Comparison of ENCODE assay signal across 9 mouse cellular contexts in the genomic region with DNA sequence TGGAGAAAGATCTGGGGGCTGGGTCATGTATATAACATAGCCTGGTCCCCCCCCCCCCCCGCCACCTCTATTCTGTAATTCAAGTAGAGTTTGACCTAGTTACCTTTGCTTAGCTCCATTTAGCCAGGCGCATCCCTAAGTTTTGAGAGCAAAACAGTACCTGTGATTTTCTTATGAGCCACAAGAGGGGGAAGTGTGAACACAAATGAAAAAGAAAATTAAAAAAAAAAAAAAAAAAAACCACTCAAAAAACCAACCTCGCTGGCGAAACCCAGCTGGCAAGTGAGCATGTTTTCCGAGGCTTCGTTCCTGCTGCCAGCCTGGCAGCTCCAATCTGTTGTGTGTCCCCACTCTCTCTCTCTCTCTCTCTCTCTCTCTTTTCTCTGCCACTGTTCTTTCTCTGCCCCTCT.
A peak's percentile ranks its signal among the peaks of the same experiment; 100 is the strongest.
DNase-seq lines count a peak whose midpoint lies in the region; TF ChIP-seq lines count a peak whose summit lies in the region.
"Had no signal": no experiment of that assay in that cellular context is flagged by ENCODE, and none has a peak within 500 bp of the region (broad histone marks: within the 10 kb centered on the region; RNA-seq: fewer than 3 reads in every experiment).

No protein-coding gene starts in this region.

- H3K9ac ChIP-seq in MEL (ENCODE audit: control insufficient read depth, low read depth, low read length, poor library complexity, severe bottlenecking): no peak overlapping the region
- H3K9ac ChIP-seq: liver, embryonic 13.5 days had no signal

- intact Hi-C loops in heart, postnatal 10 days (cut with DNase I): loop anchor here (5.0 kb wide), 1 partner anchor 1158 kb away; no protein-coding TSS in a partner anchor
- intact Hi-C loops in left cerebral cortex, postnatal 25 days (cut with DNase I): loop anchor here (5.0 kb wide), 1 partner anchor 1168 kb away; no protein-coding TSS in a partner anchor

- 13% methylated on average over 6 of the region's 6 CpGs for WGBS in kidney, adult 2 months

- DNase-seq in kidney, adult 2 months: peak; percentile 13
- no peak for DNase-seq in kidney, adult 18-20 months
- no peak for DNase-seq in MEL (ENCODE audit: low read depth, low spot score)
- peak; percentile 12 to 45 for DNase-seq in cerebellum, postnatal 25 days
- peak; percentile 26 to 37 for DNase-seq in heart, postnatal 10 days
- peak; percentile 48 to 56 for DNase-seq in left cerebral cortex, postnatal 25 days (ENCODE audit: low spot score in 2 of 2)
- peak; percentile 78 for DNase-seq in skeletal muscle tissue, adult 2 months (ENCODE audit: low read depth, low spot score)
- no peak for DNase-seq in spleen, adult 18-20 months
- DNase-seq: liver, embryonic 13.5 days had no signal

- no peak for TF ChIP-seq POLR2A in kidney, adult 2 months (IDR thresholded peaks at IDR 0.05; ENCODE audit: low read depth, low read length)
- no peak for TF ChIP-seq POLR2A in MEL (IDR thresholded peaks at IDR 0.05; ENCODE audit: control insufficient read depth in 1 of 2, insufficient read depth in 1 of 2, low read depth in 1 of 2, low read length in 2 of 2, poor library complexity in 1 of 2)

- TF ChIP-seq EP300 in MEL (IDR thresholded peaks at IDR 0.05; ENCODE audit: low read depth in 1 of 2, low read length in 2 of 2): no peak

- no peak for TF ChIP-seq CTCF in kidney, adult 2 months (conservative IDR thresholded peaks at IDR 0.05; ENCODE audit: insufficient read depth, insufficient read length, low read depth, low read length)
- TF ChIP-seq CTCF in MEL (IDR thresholded peaks at IDR 0.05 in 2 of 3, conservative IDR thresholded peaks at IDR 0.05 in 1 of 3; ENCODE audit: control insufficient read depth in 1 of 3, insufficient read depth in 1 of 3, low read depth in 2 of 3, low read length in 3 of 3, poor library complexity in 1 of 3, severe bottlenecking in 1 of 3): no peak

- no peak overlapping the region for H3K27ac ChIP-seq in kidney, adult 2 months (ENCODE audit: insufficient read depth, low read depth, low read length)
- H3K27ac ChIP-seq in MEL (ENCODE audit: control insufficient read depth, low read depth, low read length): no peak overlapping the region
- H3K27ac ChIP-seq: liver, embryonic 13.5 days had no signal

- no peaks in the 10 kb centered on the region for H3K79me2 ChIP-seq in MEL (ENCODE audit: control insufficient read depth, insufficient read depth, low read length, poor library complexity)

- no peaks in the 10 kb centered on the region for H3K36me3 ChIP-seq in kidney, adult 2 months (ENCODE audit: control insufficient read depth, insufficient read depth, low read length)
- H3K36me3 ChIP-seq in MEL (ENCODE audit: control insufficient read depth in 1 of 2, insufficient read depth in 2 of 2, low read length in 2 of 2): no peaks in the 10 kb centered on the region
- H3K36me3 ChIP-seq: liver, embryonic 13.5 days had no signal

- H3K27me3 ChIP-seq in kidney, adult 2 months (replicated peaks; ENCODE audit: control insufficient read depth, insufficient read depth, low read length): no peaks in the 10 kb centered on the region
- no peaks in the 10 kb centered on the region for H3K27me3 ChIP-seq in MEL (ENCODE audit: control insufficient read depth in 1 of 2, insufficient read depth in 2 of 2, low read length in 2 of 2)
- H3K27me3 ChIP-seq: liver, embryonic 13.5 days had no signal

- no peak overlapping the region for H3K4me3 ChIP-seq in kidney, adult 2 months (ENCODE audit: insufficient read depth, low read depth, low read length)
- no peak overlapping the region for H3K4me3 ChIP-seq in MEL (ENCODE audit: control insufficient read depth in 1 of 2, insufficient read depth in 1 of 2, low read depth in 2 of 2, low read length in 2 of 2)
- H3K4me3 ChIP-seq: liver, embryonic 13.5 days had no signal

- no peak; the same call in 1 of the 2 replicates for TF ChIP-seq RAD21 in MEL (IDR thresholded peaks at IDR 0.05; ENCODE audit: low read depth, low read length)

- no peaks in the 10 kb centered on the region for H3K4me1 ChIP-seq in kidney, adult 2 months (ENCODE audit: control insufficient read depth, insufficient read depth, low read length)
- no peaks in the 10 kb centered on the region for H3K4me1 ChIP-seq in MEL (ENCODE audit: control insufficient read depth in 1 of 2, insufficient read depth in 2 of 2, low read length in 2 of 2)

- no peaks in the 10 kb centered on the region for H3K9me3 ChIP-seq in MEL (replicated peaks; ENCODE audit: insufficient read depth, low read length)
- H3K9me3 ChIP-seq: liver, embryonic 13.5 days had no signal

TF ChIP-seq in MEL, 35 proteins besides CTCF, POLR2A, EP300 and RAD21:
- TF ChIP-seq HCFC1 (IDR thresholded peaks at IDR 0.05; ENCODE audit: low read depth, low read length): no peak
- TF ChIP-seq ZNF384 (IDR thresholded peaks at IDR 0.05; ENCODE audit: low read depth, low read length): 0 out of 2 replicates have a peak, but pooled peaks have one; percentile 40

Comparison
In these comparisons a context has a peak if more than half of its experiments do, and no peak if none do; other contexts are left out.
1. DNase-seq: peak in kidney, adult 2 months (single experiment), cerebellum, postnatal 25 days (2 of 2), heart, postnatal 10 days (2 of 2), left cerebral cortex, postnatal 25 days (2 of 2) and skeletal muscle tissue, adult 2 months (single experiment); none in kidney, adult 18-20 months (single experiment), MEL (single experiment) and spleen, adult 18-20 months (0 of 2).